Mouse (Mus musculus): ENCODE measurements at regions not wholly inside any gene's neighbourhood (a gene's known extent, or its start where the extent isn't known, plus 50 kb on each side); places are given as distances from the start of the nearest gene placed in this dataset.

DNA sequence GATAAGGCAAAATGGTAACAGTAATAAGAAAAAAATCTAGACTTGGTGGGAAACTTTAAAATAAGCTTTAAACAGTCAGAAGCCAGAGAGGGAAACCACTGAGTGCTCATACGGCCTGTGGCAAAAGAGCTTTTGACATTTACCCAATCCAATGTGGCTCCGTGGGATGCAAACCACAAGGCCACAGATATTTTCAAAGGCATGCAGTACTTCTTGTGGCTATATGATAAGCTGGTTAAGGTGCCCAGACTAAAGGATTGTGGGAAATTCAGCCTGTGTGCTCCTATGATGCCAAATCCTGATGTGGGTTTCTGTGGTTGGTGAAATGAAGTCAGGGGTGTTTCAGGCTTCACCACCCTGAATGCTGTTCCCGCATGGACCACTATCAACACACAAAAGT, 355.8 kb downstream of the Sorl1 start:
- DNase-seq (ENCODE audit: low read depth, low spot score), result no peak

DNA sequence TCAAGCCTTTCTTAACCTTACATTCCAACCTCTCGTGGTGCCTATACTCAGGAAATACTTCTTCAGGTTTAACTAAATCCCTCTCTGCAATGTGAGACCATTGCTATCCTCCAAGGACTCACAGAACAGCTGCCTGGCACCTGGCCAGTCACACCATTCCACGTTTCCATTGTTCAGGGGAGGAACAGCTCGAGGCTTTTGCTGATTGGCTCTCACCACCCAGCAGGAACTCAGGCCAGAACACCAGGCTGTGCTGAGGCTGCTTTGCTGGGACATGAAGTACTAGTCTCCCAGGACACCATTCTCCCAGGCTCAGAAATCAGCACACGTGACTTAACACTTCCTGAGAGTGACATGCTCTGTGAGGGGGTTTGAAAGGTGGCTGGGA, 357.6 kb downstream of the Sorl1 start:
- DNase-seq (ENCODE audit: low read depth, low spot score), result peak; percentile 66

DNA sequence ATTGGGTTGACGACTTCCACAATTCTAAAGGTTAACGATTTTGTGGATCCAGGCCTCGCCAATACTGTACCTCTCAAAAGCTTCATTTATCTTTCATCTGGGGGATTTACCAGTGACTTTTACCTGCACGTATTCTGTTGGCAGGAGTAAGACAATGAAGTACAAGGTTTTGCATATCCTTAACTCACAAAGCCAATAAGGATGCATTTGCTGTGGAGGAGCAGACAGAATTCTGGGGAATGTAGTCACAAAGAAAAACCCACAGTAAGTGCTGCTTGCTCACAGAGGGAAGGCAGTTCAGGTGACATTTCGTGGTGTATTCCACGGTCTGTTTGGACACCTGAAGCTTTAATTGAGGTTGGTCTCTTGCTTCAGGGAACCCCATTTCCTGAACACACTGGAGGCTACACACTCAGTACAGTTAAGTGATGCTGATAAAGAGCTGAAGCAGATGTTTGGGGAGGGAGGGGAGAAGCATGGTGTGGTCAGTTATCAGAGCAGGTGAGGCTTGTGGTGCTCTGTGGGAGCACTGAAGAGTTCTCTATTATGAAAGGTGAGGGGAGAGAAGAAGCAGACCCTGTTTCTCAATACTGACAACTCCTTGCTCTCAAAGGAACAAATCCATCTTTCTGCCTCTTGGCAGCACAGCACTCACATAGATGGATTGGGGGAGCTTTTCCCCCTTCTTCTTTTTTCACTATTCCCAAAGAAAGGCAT, 358.1 kb downstream of the Sorl1 start:
- DNase-seq (ENCODE audit: low read depth, low spot score), result peak; percentile 57

DNA sequence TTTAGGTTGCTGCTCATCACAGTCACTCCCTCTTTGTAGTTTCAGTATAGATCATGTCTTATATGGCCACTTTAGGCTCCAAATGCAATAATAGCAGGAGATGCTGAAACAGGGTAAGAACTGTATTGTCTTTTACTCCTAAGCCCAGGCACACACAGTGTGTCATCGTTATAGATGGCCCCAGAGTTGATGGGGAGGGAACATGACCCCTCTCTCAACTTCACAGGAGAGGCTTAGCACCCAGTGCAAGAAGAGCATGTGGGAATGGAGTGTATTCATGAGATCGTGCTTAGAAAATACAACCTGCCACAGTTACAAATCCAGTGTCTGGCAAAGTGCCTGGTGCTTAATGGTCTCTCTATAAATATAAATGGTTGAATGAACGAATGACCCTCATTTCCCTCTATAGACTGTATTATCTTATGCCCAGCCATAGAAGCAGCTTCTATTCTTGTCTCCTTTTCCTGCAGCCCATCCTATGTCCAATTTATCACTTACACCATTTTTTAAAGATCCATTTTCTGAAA, 363.0 kb downstream of the Sorl1 start:
- DNase-seq (ENCODE audit: low read depth, low spot score), result no peak

- DNase-seq (ENCODE audit: low read depth, low spot score), result no peak
Observed at GRCm38 (mm10) chr9:41754434-41755002, 369.6 kb downstream of the Sorl1 start.

- DNase-seq (ENCODE audit: low read depth, low spot score), result no peak
Observed at GRCm38 (mm10) chr9:41745979-41746647, 378.0 kb downstream of the Sorl1 start.

- DNase-seq (ENCODE audit: low read depth, low spot score), result no peak
Observed at GRCm38 (mm10) chr9:41741500-41741899, 382.6 kb downstream of the Sorl1 start.

DNA sequence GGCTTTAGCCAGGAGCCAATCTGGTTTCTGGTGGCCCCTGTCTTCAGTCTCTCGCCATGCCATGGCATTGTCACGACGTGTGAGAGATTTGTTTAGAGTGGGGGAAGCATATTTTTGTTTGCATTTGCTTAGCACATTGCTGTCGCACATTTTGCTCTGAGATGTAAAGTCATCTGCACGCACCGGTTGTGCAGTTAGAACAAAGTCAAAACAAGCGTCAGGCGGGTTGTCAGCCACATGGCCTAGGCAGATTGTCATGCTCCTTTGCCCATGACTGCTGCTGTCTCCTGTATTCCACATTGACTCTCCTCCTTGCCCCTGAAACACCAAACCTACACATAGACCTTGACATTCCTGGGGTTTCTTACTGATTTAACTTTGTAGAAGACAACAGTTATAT, 383.6 kb downstream of the Sorl1 start:
- no peak for DNase-seq (ENCODE audit: low read depth, low spot score)

DNA sequence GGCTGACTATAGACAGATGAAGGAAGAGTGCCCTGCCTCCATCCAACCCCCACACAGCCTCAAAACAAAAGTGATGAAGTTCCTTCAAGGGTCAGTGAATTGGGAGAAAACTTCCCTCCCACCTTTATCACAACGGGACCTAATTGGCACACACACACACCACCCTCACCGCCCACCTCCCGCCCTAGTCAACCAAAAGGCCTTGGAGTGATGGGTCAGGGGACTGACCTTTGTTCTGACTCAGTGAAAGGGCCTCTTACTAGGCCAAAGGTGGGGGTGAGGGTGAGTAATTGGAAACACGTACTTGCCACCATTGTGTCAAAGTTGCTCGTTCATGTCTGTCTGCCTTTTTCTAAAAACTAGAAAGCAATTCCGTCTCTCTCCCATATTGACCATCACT, 386.4 kb downstream of the Sorl1 start:
- DNase-seq (ENCODE audit: low read depth, low spot score), result no peak

GRCm38 (mm10) chr9:41736881-41737280, 387.2 kb downstream of the Sorl1 start:
- DNase-seq (ENCODE audit: low read depth, low spot score), result peak; percentile 64

GRCm38 (mm10) chr9:41736234-41736859, 387.8 kb downstream of the Sorl1 start:
- DNase-seq (ENCODE audit: low read depth, low spot score), result peak; percentile 84

- DNase-seq (ENCODE audit: low read depth, low spot score), result peak; percentile 76
Observed at GRCm38 (mm10) chr9:41735448-41736233, 388.5 kb downstream of the Sorl1 start.

DNA sequence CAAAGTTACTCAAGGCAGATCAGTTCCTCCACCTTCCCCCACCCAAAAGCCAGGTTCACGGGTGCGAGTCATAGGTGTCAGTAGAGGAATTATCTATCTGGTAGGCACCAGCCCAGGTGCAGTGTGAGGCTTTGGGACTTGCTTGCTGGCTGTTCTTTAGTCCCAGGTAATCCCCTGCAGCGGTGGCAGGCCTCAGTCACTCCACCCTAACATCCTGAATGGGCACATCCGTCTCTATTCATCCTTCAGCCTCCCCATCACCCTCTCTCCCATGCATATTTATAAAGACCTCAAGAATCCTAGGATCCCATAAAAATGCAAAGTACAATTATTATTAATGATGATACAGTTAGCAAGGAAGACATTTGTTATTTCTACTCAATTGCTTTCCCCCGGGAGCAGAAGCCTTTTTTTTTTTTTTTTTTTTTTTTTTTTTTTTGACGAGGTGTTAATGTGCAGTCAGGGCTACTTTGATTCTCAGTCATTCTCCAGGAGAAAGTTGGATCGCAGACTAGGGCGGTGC, 389.1 kb downstream of the Sorl1 start:
- peak; percentile 43 for DNase-seq (ENCODE audit: low read depth, low spot score)

GRCm38 (mm10) chr9:41721609-41722008, 402.5 kb downstream of the Sorl1 start:
- no peak for DNase-seq (ENCODE audit: low read depth, low spot score)

GRCm38 (mm10) chr9:41715231-41715630, 408.9 kb downstream of the Sorl1 start:
- DNase-seq (ENCODE audit: low read depth, low spot score), result no peak

DNA sequence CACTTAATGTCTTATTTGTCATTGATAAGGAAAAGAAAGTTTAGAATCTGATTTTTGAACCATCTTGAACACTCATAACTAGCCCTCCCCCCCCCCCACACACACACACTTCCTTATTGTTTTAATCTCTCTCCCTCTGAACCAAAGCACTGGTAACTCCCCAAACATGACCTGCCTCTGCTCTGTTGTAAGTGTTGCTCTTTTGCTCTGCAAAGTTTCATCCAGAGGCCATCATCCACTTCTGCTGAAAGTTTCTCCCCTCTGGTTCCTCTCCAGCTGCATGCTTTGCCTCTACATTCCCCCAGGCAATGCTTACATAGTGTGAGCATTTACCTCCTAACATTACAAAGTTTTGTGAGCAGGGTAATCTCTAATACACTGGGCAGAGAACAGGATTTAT, 418.1 kb downstream of the Sorl1 start:
- DNase-seq (ENCODE audit: low read depth, low spot score), result no peak

DNA sequence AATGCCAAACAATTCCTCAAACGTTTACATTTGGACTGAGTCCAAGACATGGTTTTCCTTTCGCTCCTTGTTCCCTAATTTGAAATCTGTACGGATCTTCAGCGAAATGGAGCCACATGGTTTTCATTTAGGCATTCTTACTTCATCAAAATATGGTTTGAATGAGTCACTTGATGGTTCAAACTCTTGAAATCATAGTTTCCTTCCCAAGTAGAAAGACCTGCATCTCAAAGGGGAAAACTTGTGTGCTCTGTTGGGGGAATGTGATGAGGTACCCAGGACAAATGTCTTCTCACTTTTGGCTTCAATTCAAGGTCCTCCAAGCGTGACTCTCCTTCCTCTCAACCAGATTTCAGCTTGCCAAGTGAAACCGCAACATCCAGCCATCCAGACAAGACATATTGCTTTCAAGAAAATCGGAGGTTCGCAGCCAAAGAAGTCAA, 418.6 kb downstream of the Sorl1 start:
- no peak for DNase-seq (ENCODE audit: low read depth, low spot score)

- DNase-seq (ENCODE audit: low read depth, low spot score), result no peak
Observed at GRCm38 (mm10) chr9:41703091-41703490, 421.0 kb downstream of the Sorl1 start.

- peak; percentile 3 for DNase-seq (ENCODE audit: low read depth, low spot score)
Observed at GRCm38 (mm10) chr9:41700683-41701082, 423.4 kb downstream of the Sorl1 start.

GRCm38 (mm10) chr9:41699031-41699430, 425.1 kb downstream of the Sorl1 start:
- DNase-seq (ENCODE audit: low read depth, low spot score), result no peak
